Mouse (Mus musculus) heart, embryonic 10.5 days (tissue): ENCODE measurements at regions not wholly inside any gene's neighbourhood (a gene's known extent, or its start where the extent isn't known, plus 50 kb on each side); places are given as distances from the start of the nearest gene placed in this dataset.

ENCODE experiments used
- DNase-seq: peaks from one replicate; pipeline ENCODE4 v3.0.0-alpha.2; 2017; ENCODE audit warnings: low spot score
- H3K27ac ChIP-seq: fragments of 300-500 bp; sonication (generic); 2 replicates; pipeline ENCODE4 v1.5.1; 2016; ENCODE audit warnings: mild to moderate bottlenecking
- H3K27me3 ChIP-seq: fragments of 300-500 bp; sonication (generic); 2 replicates; pipeline ENCODE4 v1.6.1; 2016; ENCODE audit warnings: mild to moderate bottlenecking; ENCODE audit not compliant: poor library complexity, insufficient read depth, severe bottlenecking
- H3K36me3 ChIP-seq: fragments of 300-500 bp; sonication (generic); 2 replicates; pipeline ENCODE4 v1.6.1; 2016; ENCODE audit warnings: mild to moderate bottlenecking, moderate library complexity
- H3K4me1 ChIP-seq: fragments of 300-500 bp; sonication (generic); 2 replicates; pipeline ENCODE4 v1.6.1; 2016; ENCODE audit warnings: mild to moderate bottlenecking
- H3K4me3 ChIP-seq: fragments of 300-500 bp; sonication (generic); 2 replicates; pipeline ENCODE4 v1.5.1; 2016; ENCODE audit warnings: mild to moderate bottlenecking, moderate library complexity
- H3K9me3 ChIP-seq: fragments of 300-500 bp; sonication (generic); 2 replicates; pipeline ENCODE4 v1.6.1; 2016; ENCODE audit warnings: mild to moderate bottlenecking, moderate library complexity
- WGBS: fragments of 180-500 bp; shearing (Covaris S2); methylation state at CpG from one replicate; pipeline ENCODE4 v1.1.7; 2016; 5-methylcytosine and 5-hydroxymethylcytosine counted together

DNA sequence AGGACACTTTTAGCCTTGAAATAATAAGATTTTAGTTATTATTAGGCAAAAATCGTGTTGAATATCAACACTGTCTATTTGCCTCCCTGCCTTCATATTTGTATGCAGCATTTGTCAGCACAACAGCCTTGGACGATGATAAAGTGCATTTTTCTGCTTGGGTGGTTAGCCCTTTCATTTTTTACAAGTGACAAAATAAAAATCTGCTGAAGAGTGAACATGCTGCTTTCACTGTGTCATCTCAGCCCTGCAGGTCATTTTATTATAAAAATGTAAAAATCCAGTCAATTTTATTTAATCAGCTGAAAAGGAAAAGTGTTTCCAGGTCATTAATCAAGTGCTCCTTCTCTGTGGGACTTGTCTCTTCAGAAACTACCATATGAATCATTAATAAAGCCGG is 277.9 kb upstream of the Itga1 start:
- H3K4me3 ChIP-seq = no peak overlapping the region
- no peaks in the 10 kb centered on the region for H3K9me3 ChIP-seq
- H3K27ac ChIP-seq = no peak overlapping the region
- WGBS = 62% methylated on average over 3 of the region's 3 CpGs
- H3K27me3 ChIP-seq = no peaks in the 10 kb centered on the region
- H3K4me1 ChIP-seq = no peaks in the 10 kb centered on the region
- no peak for DNase-seq
- no peaks in the 10 kb centered on the region for H3K36me3 ChIP-seq

DNA sequence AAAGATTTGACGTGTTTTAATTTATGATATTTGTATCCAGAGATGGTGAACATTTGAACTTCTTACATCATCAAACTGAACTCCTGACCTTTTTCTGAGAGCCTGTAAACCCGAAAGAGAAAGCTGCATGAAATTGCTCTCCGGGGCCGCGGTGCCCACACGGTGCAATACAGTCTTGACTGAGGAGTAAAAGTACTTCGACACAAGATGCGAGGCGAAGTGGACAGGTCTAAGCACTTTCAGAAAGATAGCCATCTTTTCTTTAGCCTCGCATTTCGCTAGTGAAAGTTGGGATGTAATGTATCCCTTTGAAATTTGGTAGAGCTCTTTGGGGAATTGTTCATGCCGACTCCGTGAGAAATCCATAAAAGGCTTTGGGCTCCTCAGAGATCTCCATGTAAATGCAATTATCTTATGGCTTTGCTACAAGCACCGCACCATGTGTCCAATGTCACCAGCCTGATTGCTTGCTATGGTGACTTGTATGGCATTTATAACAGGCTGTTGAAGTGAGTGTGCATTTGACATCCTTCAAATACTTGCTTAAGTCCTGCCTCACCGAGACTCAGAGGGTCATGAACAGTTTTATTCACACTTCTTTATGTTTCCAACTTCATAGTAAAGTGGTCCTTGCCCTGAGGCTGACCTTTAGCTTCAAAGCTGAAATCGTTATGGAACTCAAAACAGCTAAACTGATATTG is 274.6 kb upstream of the Itga1 start:
- Histone ChIP-seq H3K27ac (no peak overlapping the region), H3K36me3 (no peaks in the 10 kb centered on the region), H3K4me3 (no peak overlapping the region), H3K4me1 (no peaks in the 10 kb centered on the region), H3K9me3 (no peaks in the 10 kb centered on the region), H3K27me3 (no peaks in the 10 kb centered on the region)
- no peak for DNase-seq
- 85% methylated on average over 16 of the region's 16 CpGs for WGBS

DNA sequence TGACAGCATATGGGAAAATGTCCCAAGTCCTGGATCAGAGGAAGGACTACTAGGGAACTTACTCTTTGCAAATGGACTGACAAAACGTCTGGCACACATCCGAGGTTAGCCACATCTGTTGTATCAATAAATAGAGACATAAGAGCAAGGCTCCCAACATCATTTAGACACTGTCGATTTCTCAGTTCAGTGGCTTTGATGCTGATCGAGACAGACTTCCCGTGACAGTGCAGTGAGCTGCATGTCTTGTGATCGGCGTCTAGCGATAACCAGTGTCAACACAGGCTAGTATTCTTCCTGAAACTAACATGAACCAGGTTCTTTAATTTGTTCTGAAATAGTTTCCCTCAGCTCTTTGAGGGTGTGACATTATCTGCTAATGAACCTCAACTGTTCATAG is 259.7 kb upstream of the Itga1 start:
- Histone ChIP-seq H3K9me3 (no peaks in the 10 kb centered on the region), H3K4me3 (no peak overlapping the region), H3K27me3 (no peaks in the 10 kb centered on the region), H3K36me3 (no peaks in the 10 kb centered on the region), H3K27ac (no peak overlapping the region), H3K4me1 (no peaks in the 10 kb centered on the region)
- DNase-seq = no peak
- WGBS = 78% methylated on average over 8 of the region's 8 CpGs

DNA sequence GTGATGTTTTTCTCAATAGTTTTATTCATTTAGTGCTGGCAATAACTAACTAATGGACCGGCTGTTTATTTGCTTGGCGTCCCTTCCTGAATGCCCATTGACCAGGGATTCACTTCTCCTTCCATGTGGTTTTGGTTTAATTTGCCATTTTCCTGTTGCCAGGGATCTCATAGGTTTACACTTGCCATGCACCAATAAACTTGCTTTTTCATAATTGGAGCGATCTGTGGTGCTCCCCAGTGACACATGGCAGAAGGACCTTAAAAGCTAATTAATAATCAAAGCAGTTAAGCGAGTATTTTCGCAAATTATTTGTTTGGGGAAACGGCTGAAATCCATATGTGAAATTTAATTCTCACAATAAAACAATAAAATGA is 245.2 kb upstream of the Itga1 start:
- H3K9me3 ChIP-seq = no peaks in the 10 kb centered on the region
- H3K36me3 ChIP-seq = no peaks in the 10 kb centered on the region
- H3K4me3 ChIP-seq = no peak overlapping the region
- H3K27me3 ChIP-seq = no peaks in the 10 kb centered on the region
- no peaks in the 10 kb centered on the region for H3K4me1 ChIP-seq
- DNase-seq = no peak
- H3K27ac ChIP-seq = no peak overlapping the region
- 89% methylated on average over 6 of the region's 6 CpGs for WGBS

DNA sequence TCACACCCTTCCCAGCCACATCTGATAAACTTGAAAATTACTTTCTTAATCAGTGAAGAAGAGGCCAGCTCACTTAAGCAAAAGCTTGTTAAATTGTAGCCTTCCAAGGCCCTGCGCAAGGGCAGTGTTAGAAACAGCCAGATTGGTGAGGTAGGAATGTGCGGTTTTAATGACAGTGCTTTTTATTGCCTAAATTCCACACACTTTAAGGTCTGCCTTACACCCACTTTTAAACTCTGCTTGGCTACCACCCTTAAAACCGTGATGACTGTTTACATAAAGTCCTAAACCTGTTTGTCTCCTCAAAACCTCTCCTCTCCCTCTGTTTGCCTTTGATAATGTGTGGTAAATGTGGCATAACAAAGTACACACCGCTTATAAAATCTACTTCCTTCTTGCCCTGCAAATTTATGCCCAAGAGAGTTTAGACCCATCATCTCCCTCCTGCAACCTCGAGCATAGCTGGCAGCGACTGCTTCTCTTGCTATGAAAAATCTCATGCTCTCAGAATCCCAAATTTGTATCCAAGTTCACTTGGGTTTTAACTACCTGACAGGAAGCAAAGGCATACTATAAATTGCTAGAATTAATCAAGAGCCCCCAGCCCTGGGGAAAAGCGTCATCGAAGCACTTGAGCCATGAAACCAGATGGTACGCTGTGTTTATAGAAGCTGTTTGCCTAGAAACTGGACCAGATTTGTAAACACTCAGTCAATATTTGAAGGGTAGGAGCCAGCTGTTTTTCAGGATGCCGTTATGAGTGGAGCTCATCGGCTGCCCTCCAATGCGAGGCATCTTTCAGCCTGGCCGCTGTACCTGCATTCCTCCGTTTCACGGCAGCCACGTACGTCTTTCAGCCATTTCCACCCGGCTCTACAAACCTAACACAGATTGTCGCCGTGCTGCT is 244.6 kb upstream of the Itga1 start:
- Histone ChIP-seq H3K9me3 (no peaks in the 10 kb centered on the region), H3K36me3 (no peaks in the 10 kb centered on the region), H3K4me3 (no peak overlapping the region), H3K27me3 (no peaks in the 10 kb centered on the region), H3K27ac (no peak overlapping the region), H3K4me1 (no peaks in the 10 kb centered on the region)
- 83% methylated on average over 20 of the region's 20 CpGs for WGBS
- DNase-seq = no peak

DNA sequence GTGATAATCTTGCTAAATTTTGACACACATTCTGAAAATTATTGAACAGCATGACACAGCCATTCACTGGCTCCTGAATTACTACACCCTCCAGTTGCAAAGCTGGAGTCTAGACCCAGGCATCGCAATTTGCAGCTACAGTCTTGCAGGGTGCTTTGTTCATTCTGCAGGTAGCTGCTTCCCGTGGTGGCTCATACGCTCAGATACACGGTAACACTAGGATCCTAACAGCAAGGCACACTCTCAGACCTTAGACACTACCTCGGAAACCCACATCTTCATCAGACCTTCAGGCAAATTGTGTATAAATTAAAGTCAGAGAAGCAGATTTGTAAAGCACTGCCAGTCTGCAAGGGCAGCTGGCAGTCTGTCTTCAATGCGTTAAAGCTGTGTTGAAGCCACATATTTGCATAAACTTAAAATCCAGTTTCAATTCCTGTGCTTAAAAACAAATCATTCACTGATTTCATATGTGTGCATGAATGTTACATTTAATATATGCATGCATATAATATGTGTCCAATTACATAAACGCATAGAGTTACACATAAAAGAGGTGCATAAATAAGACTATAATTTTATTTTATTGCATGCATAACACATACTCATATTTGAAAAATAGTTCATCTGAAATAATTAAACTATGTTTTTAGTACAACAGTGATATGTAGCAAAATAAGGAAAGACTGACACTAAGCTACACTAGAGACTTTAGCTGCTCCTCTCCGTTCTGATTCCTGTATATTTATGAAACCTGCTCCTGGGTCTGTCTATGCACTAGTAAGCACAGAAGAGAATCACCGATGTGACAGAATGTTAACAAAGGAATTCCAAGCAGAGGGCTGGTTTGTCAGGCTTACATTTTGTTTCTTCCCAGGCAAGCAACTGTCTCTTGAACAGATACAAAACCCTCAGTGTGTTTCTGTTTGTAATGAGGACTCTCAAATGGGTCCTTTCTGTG is 227.5 kb upstream of the Itga1 start:
- no peak overlapping the region for H3K27ac ChIP-seq
- no peaks in the 10 kb centered on the region for H3K9me3 ChIP-seq
- no peaks in the 10 kb centered on the region for H3K4me1 ChIP-seq
- DNase-seq = no peak
- H3K36me3 ChIP-seq = no peaks in the 10 kb centered on the region
- WGBS = 86% methylated on average over 9 of the region's 9 CpGs
- H3K4me3 ChIP-seq = no peak overlapping the region
- no peaks in the 10 kb centered on the region for H3K27me3 ChIP-seq

DNA sequence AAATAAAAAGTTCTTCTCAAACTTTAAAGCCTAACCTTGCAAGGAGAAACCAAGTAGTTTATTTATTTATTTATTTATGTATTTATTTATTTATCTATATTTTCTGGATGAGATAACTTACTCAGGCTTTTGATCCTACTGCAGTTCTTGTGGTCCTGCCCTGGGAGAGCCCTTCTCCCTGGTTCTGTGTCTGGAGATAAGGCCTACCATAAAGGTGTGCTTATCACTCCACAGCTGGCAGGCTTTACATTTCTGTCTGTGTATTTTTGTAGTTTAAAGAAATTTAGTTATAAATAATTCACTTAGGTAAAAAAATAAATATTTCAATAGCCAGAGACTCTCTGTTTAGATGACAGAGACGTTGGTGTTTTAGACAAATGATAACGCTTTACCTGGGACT is 224.5 kb upstream of the Itga1 start:
- no peak overlapping the region for H3K27ac ChIP-seq
- no peak overlapping the region for H3K4me3 ChIP-seq
- H3K27me3 ChIP-seq = no peaks in the 10 kb centered on the region
- WGBS = 80% methylated on average over 2 of the region's 2 CpGs
- H3K9me3 ChIP-seq = no peaks in the 10 kb centered on the region
- H3K4me1 ChIP-seq = no peaks in the 10 kb centered on the region
- H3K36me3 ChIP-seq = no peaks in the 10 kb centered on the region
- no peak for DNase-seq

DNA sequence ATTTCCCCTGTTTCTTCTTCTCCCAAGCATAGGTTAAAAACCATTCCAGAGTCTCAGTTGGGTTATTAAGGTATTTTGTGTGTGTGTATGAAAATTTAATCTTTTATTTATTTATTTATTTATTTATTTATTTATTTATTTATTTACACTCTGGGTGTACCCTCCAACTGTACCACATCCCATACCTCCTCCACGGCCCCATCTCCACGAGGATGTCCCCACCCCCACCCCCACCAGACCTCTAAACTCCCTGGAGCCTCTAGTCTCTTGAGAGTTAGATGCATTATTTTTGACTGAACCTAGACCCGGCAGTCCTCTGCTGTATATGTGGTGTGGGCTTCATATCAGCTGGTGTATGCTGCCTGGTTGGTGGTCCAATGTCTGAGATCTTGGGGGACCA is 214.9 kb upstream of the Itga1 start:
- Histone ChIP-seq H3K27ac (no peak overlapping the region), H3K4me1 (no peaks in the 10 kb centered on the region), H3K4me3 (no peak overlapping the region), H3K27me3 (no peaks in the 10 kb centered on the region), H3K9me3 (no peaks in the 10 kb centered on the region), H3K36me3 (no peaks in the 10 kb centered on the region)
- WGBS = 83% methylated on average over 3 of the region's 3 CpGs
- no peak for DNase-seq

DNA sequence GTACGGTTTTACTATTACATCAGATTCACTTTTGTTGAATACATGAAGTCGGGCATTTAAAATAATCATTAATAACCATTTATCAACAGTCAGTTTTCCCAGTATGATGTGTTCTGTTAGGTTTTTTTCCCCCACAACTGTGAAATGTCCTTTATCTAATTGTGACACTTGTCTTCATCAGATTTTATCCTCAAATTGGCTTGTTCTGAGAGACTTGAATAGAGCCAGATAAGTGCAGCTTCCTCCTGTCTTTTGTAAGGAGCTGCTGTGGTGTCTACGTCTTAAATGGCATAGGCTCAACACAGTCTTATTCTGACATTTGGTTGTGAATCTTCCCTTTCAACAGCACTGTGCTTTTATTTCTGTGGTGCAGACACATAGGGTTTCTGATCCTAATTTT is 206.8 kb upstream of the Itga1 start:
- 77% methylated on average over 3 of the region's 3 CpGs for WGBS
- Histone ChIP-seq H3K27ac (no peak overlapping the region), H3K4me3 (no peak overlapping the region), H3K36me3 (no peaks in the 10 kb centered on the region), H3K4me1 (no peaks in the 10 kb centered on the region), H3K9me3 (no peaks in the 10 kb centered on the region), H3K27me3 (no peaks in the 10 kb centered on the region)
- DNase-seq = no peak

DNA sequence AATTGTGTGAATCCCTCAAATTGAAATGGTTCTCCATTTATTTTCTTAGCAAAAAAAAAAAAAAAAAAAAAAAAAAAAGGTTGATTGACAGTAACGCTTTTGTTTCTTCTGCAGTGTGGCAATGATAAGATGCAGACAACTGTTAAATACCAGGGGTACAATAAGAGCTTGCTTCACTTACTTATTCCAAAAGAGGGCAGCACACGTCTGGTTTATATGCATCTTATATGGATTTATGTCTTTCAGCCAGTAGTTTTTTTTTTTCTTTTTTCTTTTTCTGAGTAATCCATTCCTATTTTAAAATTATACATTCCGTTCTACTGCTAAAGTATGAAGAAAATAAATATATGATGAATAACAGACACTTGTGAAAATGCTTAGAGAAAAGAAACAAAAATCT is 185.6 kb upstream of the Itga1 start:
- Histone ChIP-seq H3K27me3 (no peaks in the 10 kb centered on the region), H3K4me1 (no peaks in the 10 kb centered on the region), H3K27ac (no peak overlapping the region), H3K4me3 (no peak overlapping the region), H3K9me3 (no peaks in the 10 kb centered on the region), H3K36me3 (no peaks in the 10 kb centered on the region)
- no peak for DNase-seq
- 32% methylated on average over 3 of the region's 3 CpGs for WGBS

DNA sequence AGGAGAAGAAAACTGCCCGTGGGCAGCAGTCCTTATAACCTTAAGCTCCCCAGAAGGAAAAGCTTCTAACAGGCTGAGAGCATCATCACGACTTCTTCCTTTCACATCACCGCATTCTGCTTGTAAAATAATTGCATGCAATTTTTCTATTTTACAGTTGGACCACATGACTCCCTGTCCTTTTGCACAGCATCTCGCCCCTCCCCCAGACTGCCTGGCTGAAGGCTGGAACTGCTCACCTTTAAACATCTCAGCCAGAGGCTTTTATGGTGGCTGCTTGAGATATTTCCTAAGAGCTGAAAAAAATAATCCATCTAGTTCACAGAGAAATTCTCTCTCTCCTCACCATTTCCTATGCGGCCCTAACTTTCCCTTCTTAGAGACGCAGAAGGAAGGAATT is 164.4 kb upstream of the Itga1 start:
- no peak for DNase-seq
- Histone ChIP-seq H3K4me3 (no peak overlapping the region), H3K36me3 (no peaks in the 10 kb centered on the region), H3K9me3 (no peaks in the 10 kb centered on the region), H3K4me1 (no peaks in the 10 kb centered on the region), H3K27me3 (no peaks in the 10 kb centered on the region), H3K27ac (no peak overlapping the region)
- 77% methylated on average over 6 of the region's 6 CpGs for WGBS

DNA sequence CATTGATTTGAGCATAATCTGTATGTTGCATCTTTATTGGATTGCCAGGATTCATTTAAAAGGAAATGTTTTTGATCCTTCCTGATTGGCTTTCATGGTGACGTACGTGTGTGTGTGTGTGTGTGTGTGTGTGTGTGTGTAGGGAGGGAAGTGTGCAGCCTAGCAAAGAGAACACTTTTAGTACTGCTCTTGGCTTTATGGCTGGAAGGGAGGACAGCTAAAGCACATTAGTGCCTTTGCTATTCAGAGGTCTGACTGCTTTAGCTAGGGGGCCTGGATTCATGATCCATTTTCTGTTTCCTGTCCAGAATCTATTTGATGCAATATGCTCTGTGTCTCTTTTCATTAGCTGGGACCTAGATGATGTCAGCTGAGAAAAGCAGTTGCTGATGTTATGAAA is 155.6 kb upstream of the Itga1 start:
- no peaks in the 10 kb centered on the region for H3K9me3 ChIP-seq
- DNase-seq = no peak
- 85% methylated on average over 2 of the region's 2 CpGs for WGBS
- H3K36me3 ChIP-seq = no peaks in the 10 kb centered on the region
- H3K4me1 ChIP-seq = no peaks in the 10 kb centered on the region
- H3K27ac ChIP-seq = no peak overlapping the region
- no peak overlapping the region for H3K4me3 ChIP-seq
- H3K27me3 ChIP-seq = no peaks in the 10 kb centered on the region

DNA sequence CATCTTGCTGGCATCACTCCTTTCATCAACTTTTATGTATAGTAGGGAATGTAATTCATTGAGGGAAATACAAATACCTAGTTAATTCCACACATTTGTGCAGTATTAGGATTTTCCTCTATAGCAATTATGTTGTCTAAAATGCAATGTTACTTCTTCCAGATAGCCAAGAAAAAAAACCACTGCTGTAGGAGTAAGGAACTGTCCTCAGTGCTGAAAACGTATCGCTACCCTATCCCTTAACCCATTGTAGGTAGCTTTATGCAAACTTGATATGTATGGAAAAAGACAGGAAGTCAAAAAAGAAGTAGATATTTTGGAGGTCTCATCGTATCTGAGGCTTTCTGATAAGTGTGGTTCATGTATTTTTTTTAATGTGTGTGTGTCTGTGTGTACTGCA is 150.8 kb upstream of the Itga1 start:
- Histone ChIP-seq H3K4me3 (no peak overlapping the region), H3K36me3 (no peaks in the 10 kb centered on the region), H3K27ac (no peak overlapping the region), H3K27me3 (no peaks in the 10 kb centered on the region), H3K4me1 (no peaks in the 10 kb centered on the region), H3K9me3 (no peaks in the 10 kb centered on the region)
- DNase-seq = no peak
- 45% methylated on average over 3 of the region's 3 CpGs for WGBS
